ENCODE assay signal across 25 mouse cellular contexts in genomic region chr11:85555066-85555465, GRCm38 (mm10).
A peak's percentile ranks its signal among the peaks of the same experiment; 100 is the strongest.
DNase-seq lines count a peak whose midpoint lies in the region; ATAC-seq and TF ChIP-seq lines count a peak whose summit lies in the region.
"Had no signal": no experiment of that assay in that cellular context is flagged by ENCODE, and none has a peak within 500 bp of the region (broad histone marks: within the 10 kb centered on the region; RNA-seq: fewer than 3 reads in every experiment).

No protein-coding gene starts in this region.

- TF ChIP-seq EP300 in liver, embryonic 14.5 days (IDR thresholded peaks at IDR 0.05; ENCODE audit: low read depth): peak; percentile 27; the same call in 1 of the 2 replicates

- no peak for TF ChIP-seq CTCF in liver, embryonic 14.5 days (IDR thresholded peaks at IDR 0.05; ENCODE audit: low read depth)

- H3K9me3 ChIP-seq in liver, embryonic 14.5 days (ENCODE audit: control insufficient read depth, low read length): no peaks in the 10 kb centered on the region
- H3K9me3 ChIP-seq: embryonic facial prominence, embryonic 13.5 days; forebrain, embryonic 12.5 days; heart, embryonic 13.5 days; limb, embryonic 10.5 days; midbrain, embryonic 12.5 days; neural tube, embryonic 15.5 days; stomach, embryonic 15.5 days had no signal

- H3K27me3 ChIP-seq in liver, embryonic 14.5 days (ENCODE audit: control insufficient read depth, insufficient read depth, low read length): no peaks in the 10 kb centered on the region
- H3K27me3 ChIP-seq: embryonic facial prominence, embryonic 13.5 days; heart, embryonic 13.5 days; midbrain, embryonic 12.5 days; neural tube, embryonic 15.5 days; stomach, embryonic 15.5 days had no signal

- no peak overlapping the region for H3K4me3 ChIP-seq in liver, embryonic 14.5 days (ENCODE audit: insufficient read depth in 1 of 2, low read depth in 2 of 2, low read length in 2 of 2)
- H3K4me3 ChIP-seq: embryonic facial prominence, embryonic 13.5 days; erythroblast, embryonic 14.5 days; forebrain, embryonic 12.5 days; heart, embryonic 13.5 days; limb, embryonic 10.5 days; midbrain, embryonic 12.5 days; neural tube, embryonic 15.5 days; stomach, embryonic 15.5 days had no signal

- H3K4me2 ChIP-seq in liver, embryonic 14.5 days (ENCODE audit: low read depth): no peak overlapping the region
- H3K4me2 ChIP-seq: embryonic facial prominence, embryonic 13.5 days; forebrain, embryonic 12.5 days; heart, embryonic 13.5 days; lung, embryonic 14.5 days; midbrain, embryonic 12.5 days; neural tube, embryonic 15.5 days; stomach, embryonic 15.5 days had no signal

- no peaks in the 10 kb centered on the region for H3K36me3 ChIP-seq in liver, embryonic 14.5 days (replicated peaks; ENCODE audit: control insufficient read depth, insufficient read depth, low read depth)
- H3K36me3 ChIP-seq: forebrain, embryonic 12.5 days; limb, embryonic 10.5 days; midbrain, embryonic 12.5 days; stomach, embryonic 15.5 days had no signal

- no peak overlapping the region for H3K27ac ChIP-seq in liver, embryonic 14.5 days
- H3K27ac ChIP-seq: embryonic facial prominence, embryonic 13.5 days; forebrain, embryonic 12.5 days; heart, embryonic 13.5 days; limb, embryonic 10.5 days; midbrain, embryonic 12.5 days; neural tube, embryonic 15.5 days; stomach, embryonic 15.5 days had no signal

- ATAC-seq in activated CD4-positive, CD25-positive, alpha-beta regulatory T cell, adult 4 months: peak; percentile 54
- no peak for ATAC-seq in liver, embryonic 14.5 days (ENCODE audit: insufficient read depth)
- no peak for ATAC-seq in inflammation-experienced regulatory T-cells, adult 6 months

- H3K9ac ChIP-seq in liver, embryonic 14.5 days (replicated peaks): no peak overlapping the region
- H3K9ac ChIP-seq: embryonic facial prominence, embryonic 13.5 days; forebrain, embryonic 12.5 days; heart, embryonic 13.5 days; lung, embryonic 14.5 days; midbrain, embryonic 12.5 days; neural tube, embryonic 15.5 days; stomach, embryonic 15.5 days had no signal

- WGBS in liver, embryonic 14.5 days (ENCODE audit: insufficient replicate concordance): 6% methylated on average over 1 of the region's 1 CpGs

- DNase-seq in 416B (ENCODE audit: low read depth) (peak; percentile 82), A20 (ENCODE audit: low read depth, low spot score) (peak; percentile 19)
- no peak for DNase-seq in liver, embryonic 14.5 days (ENCODE audit: low read depth in 3 of 3, low spot score in 3 of 3)
- no peak for DNase-seq in frontal cortex, postnatal 25 days (ENCODE audit: low spot score in 2 of 2)
- DNase-seq in thymus, postnatal 25 days: no peak
- DNase-seq: cerebellum, adult 2 months; cerebellum, postnatal 25 days; embryo, embryonic 11 days; heart, adult 18-20 months; heart, postnatal 14 days; kidney, adult 8-10 months; kidney, postnatal 10 days; lung, embryonic 14.5 days; lung, postnatal 36 days; thymus, postnatal 4 days had no signal

- H3K4me1 ChIP-seq in liver, embryonic 14.5 days (replicated peaks; ENCODE audit: control insufficient read depth in 2 of 2, insufficient read depth in 2 of 2, low read length in 1 of 2): peaks cover 3 to 8% of the 10 kb centered on the region in 2 experiments; a peak in 3 of 4 replicates
- H3K4me1 ChIP-seq: forebrain, embryonic 12.5 days; midbrain, embryonic 12.5 days; neural tube, embryonic 15.5 days; stomach, embryonic 15.5 days had no signal

Comparison
In these comparisons a context has a peak if more than half of its experiments do, and no peak if none do; other contexts are left out.
1. DNase-seq: peak in 416B (single experiment) and A20 (single experiment); none in liver, embryonic 14.5 days (0 of 3), frontal cortex, postnatal 25 days (0 of 2) and thymus, postnatal 25 days (single experiment).